Mouse (Mus musculus): ENCODE measurements around the gene Bola3.

Bola3 gene

DNA sequence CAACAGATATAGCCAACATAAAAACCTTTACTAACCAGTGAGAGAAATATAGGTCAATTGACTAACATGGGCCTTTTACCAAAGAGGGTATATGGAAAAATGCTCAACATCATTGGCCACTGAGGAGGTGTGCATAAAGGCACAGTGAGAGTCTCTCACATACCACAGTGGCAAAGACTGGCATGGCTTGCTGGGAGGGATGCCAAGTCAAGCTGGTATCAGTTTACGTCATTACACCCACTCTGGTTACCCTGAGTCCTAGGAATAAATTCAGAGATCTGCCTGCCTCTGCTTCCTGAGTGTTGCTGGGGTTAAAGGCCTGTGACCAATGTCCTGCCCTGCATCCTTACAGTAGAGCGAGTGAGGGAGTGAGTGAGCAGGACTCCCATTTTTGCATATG, 47.8 kb downstream of the Bola3 start:
- no peak for DNase-seq

DNA sequence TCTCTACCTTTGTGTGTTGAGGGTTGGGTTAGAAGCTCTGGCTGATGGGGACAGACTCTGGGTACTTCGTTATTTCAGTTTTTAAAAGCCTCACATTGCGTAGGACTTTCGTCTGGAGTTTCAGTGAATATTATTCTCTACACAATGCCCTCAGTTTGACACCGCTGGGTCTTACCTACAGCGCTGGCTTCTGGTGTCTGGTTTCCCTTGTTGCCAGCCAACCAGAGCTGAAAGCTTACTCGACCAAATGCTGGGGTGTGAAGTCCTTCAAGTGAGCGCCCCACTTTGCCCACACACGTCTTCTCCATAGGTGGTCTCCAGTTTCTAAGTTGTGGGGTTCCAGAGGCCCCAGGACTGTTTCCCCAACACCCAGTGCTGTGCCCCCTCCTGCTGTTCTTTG, 48.8 kb downstream of the Bola3 start:
- no peak for DNase-seq

DNA sequence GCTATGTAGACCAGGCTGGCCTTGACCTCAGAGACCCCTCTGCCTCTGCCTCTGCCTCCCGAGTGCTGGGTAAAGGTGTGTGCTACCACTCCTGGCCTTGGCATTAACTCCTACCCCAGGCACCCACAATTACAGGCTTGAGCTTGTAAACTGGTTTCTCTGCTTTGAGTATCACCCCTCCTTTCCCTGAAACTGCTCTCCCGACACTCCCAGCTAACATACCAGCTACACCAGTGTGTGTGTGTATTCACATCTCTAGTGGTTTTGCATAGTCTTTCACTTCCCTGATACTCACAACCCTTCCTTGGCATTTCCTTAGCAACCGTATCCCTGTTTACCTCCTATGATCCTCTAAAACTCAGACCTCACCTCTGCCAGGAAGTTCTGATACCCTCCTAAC, 50.8 kb downstream of the Bola3 start:
- DNase-seq, result no peak

DNA sequence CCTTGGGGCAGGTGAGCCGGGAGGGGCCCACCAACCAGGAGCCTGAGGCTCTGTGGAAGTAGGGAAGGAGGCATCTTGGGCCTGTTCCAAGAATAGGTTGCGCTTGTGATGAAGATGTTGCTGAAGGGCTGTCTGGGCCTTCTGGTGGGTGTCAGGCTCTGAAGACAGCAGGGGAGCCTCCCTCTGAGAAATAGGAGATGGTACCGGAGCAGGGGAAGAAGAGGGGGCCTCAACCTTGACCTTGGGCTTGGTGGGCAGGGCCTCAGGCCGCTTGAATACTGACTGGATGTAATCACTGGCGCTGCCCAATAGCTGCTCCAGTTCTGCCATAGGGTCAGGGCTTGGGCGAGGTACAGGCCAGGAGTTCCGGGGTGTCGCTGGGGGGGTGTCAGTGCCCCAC, 54.5 kb downstream of the Bola3 start:
- no peak for DNase-seq

DNA sequence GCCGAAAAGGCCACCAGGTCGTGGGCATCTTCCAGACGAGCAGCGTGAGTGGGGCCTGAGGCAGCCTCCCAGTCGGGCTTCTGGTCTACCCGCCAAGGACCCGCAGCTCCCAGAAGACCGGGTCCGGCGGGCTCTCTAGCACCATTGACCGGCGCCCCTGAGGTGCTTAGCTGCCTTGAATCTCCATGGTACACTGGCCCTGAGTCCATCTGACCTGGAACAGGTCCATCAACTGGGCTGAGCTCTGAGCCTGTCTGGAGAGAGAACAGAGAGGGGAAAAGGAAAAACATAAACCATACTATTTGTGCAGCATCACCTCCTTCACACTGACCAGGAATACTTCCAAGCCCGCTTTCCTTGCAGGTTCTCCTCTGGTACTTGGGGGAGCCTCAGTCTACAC, 55.6 kb downstream of the Bola3 start:
- DNase-seq, result no peak

DNA sequence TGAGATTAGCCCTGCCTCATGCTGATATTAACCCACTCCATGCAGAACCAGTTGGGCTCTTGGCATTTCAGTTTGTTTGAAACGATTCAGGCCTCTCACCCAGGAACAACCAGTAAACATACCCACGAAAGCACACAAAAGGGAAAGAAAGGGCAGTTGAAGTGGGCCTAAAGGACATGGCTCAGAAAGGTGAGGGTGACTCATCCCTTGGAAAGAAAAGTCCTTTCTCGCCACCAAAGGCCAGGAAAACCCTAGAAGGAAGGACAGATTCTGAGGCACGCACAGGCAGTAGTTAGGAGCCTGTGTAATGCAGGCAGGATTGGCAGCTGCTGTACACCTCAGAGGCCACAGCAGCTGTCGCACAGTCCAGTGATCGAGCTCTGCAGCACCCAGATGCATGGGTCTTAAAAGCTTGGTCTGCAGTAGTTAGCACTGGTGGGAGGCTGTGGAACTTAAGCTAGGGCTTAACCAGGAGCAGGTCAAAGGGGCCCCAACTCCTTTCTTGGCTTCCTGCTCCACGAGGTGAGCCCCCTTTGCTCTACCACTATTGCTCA, 56.6 kb downstream of the Bola3 start:
- DNase-seq, result no peak

DNA sequence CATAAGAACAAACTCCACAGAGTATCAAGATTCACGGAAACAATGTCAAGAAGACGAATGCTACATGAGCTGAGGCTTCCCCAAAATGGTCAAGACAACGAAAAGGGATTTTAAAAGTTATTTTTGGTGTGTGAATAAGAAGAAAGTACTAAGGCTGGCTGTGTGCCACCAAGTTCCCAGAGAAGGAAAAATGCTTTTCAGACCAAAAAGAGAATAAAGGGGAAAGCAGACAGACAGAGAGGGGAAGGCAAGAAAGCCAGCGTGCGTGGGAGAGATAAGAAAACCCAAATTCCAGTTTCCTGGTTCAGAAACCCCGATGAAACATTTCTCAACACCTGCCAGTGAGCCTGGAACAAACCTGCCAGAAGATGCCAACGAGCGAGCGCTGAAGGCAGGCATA, 59.6 kb downstream of the Bola3 start:
- DNase-seq, result no peak
